ENCODE assay signal across 7 mouse cellular contexts in genomic region chr8:106718091-106718500, GRCm38 (mm10). TPM values are rescaled to one million over a fixed set of nuclear protein-coding genes. Genes with fewer than 3 reads are reported as not detected.
DNase-seq lines count a peak whose midpoint lies in the region; ATAC-seq and TF ChIP-seq lines count a peak whose summit lies in the region.

No protein-coding gene starts in this region.

- H3K9me3 ChIP-seq in limb, embryonic 10.5 days (replicated peaks) = no peaks in the 10 kb centered on the region
- no peaks in the 10 kb centered on the region for H3K9me3 ChIP-seq in midbrain, postnatal 0 days (ENCODE audit: low read length)

- DNase-seq in adrenal gland, postnatal 10 days = peak; percentile 88
- peak; percentile 70 for DNase-seq in embryo, embryonic 9.5 days (ENCODE audit: extremely low spot score)
- peak; percentile 80 for DNase-seq in kidney, adult 18-20 months
- DNase-seq in limb, embryonic 10.5 days (ENCODE audit: low spot score) = peak; percentile 77
- DNase-seq in midbrain, postnatal 0 days (ENCODE audit: low spot score) = peak; percentile 91
- peak; percentile 21 to 42 for DNase-seq in spleen, postnatal 14 days (ENCODE audit: low spot score in 2 of 2)

- peaks cover 11% of the 10 kb centered on the region for H3K4me1 ChIP-seq in limb, embryonic 10.5 days
- peaks cover 3% of the 10 kb centered on the region; the same call in 1 of the 2 replicates for H3K4me1 ChIP-seq in midbrain, postnatal 0 days (ENCODE audit: insufficient read depth, low read length)

- peak; percentile 92 for TF ChIP-seq CTCF in midbrain, postnatal 0 days (IDR thresholded peaks at IDR 0.05)

- H3K27ac ChIP-seq in limb, embryonic 10.5 days = no peak overlapping the region
- no peak overlapping the region for H3K27ac ChIP-seq in midbrain, postnatal 0 days (ENCODE audit: low read depth, low read length)

- 33% methylated on average over 17 of the region's 17 CpGs for WGBS in limb, embryonic 10.5 days
- WGBS in midbrain, postnatal 0 days = 24% methylated on average over 17 of the region's 17 CpGs

- H3K27me3 ChIP-seq in limb, embryonic 10.5 days (ENCODE audit: low read depth, poor library complexity, severe bottlenecking) = no peaks in the 10 kb centered on the region
- H3K27me3 ChIP-seq in midbrain, postnatal 0 days (ENCODE audit: insufficient read depth, low read length) = 0 out of 2 replicates have a peak, but pooled peaks cover 2% of the 10 kb centered on the region

- ATAC-seq in granulocyte monocyte progenitor cell, adult 5-6 weeks (replicated peaks; ENCODE audit: poor library complexity, severe bottlenecking) = peak; percentile 77
- peak; percentile 49; the same call in 1 of the 2 replicates for ATAC-seq in midbrain, postnatal 0 days (ENCODE audit: low FRiP score)

- peak overlapping the region; percentile 41 for H3K4me2 ChIP-seq in midbrain, postnatal 0 days (ENCODE audit: low read depth, low read length, poor library complexity, severe bottlenecking)

- peak overlapping the region; percentile 29; the same call in 1 of the 2 replicates for H3K9ac ChIP-seq in midbrain, postnatal 0 days (replicated peaks; ENCODE audit: low read length, poor library complexity, severe bottlenecking)

- H3K36me3 ChIP-seq in limb, embryonic 10.5 days = peaks cover 37% of the 10 kb centered on the region
- no peaks in the 10 kb centered on the region for H3K36me3 ChIP-seq in midbrain, postnatal 0 days (ENCODE audit: insufficient read depth, low read length)

- H3K4me3 ChIP-seq in limb, embryonic 10.5 days = no peak overlapping the region
- H3K4me3 ChIP-seq in midbrain, postnatal 0 days (ENCODE audit: low read depth, low read length) = peak overlapping the region; percentile 8; the same call in 1 of the 2 replicates

RNA-seq across cellular contexts. Expression of gene Tango6, which starts 35.2 kb away (rescaled TPM):
- total RNA-seq in adrenal gland, postnatal 10 days (2021) = 10 to 100 TPM in 1 of 2 experiments, 1 to 10 TPM in 1; 7.9 to 10.7 TPM
- 8.2 and 12.5 TPM in 2 replicates for total RNA-seq in granulocyte monocyte progenitor cell, adult 5-6 weeks (2014; fragmentation: Nextera tagmentation)
- 6.2 and 7.0 TPM in 2 replicates for total RNA-seq in granulocyte monocyte progenitor cell, adult 5-6 weeks (2017)
- polyA plus RNA-seq in limb, embryonic 10.5 days (2016; fragmentation: Nextera tagmentation; extraction: Ambion mirVana) = 15.5 and 16.1 TPM in 2 replicates
- 6.1 and 7.3 TPM in 2 replicates for total RNA-seq in midbrain, postnatal 0 days (2014; rRNA removed)
- 3.0 and 3.1 TPM in 2 replicates for polyA plus RNA-seq in midbrain, postnatal 0 days (2015; fragmentation: Nextera tagmentation; extraction: Ambion mirVana)

Comparison
In these comparisons a context has a peak if more than half of its experiments do, and no peak if none do; other contexts are left out.
1. DNase-seq: peak in every context shown above with its lines; median percentile 91 in midbrain, postnatal 0 days; 88 in adrenal gland, postnatal 10 days; 80 in kidney, adult 18-20 months; 77 in limb, embryonic 10.5 days; 70 in embryo, embryonic 9.5 days; 32 in spleen, postnatal 14 days.